Mouse (Mus musculus): ENCODE data around the gene Fcer1g.

GRCm38 (mm10) chr1:171277736-171278135, 43.6 kb upstream of the Fcer1g start:
- TF ChIP-seq GATA1 (IDR thresholded peaks at IDR 0.05; ENCODE audit: borderline replicate concordance, low read length) (no peak), TAL1 (conservative IDR thresholded peaks at IDR 0.05; ENCODE audit: low read depth, low read length) (no peak), CTCF (IDR thresholded peaks at IDR 0.05; ENCODE audit: low read depth, low read length) (no peak), POLR2AphosphoS5 (IDR thresholded peaks at IDR 0.05; ENCODE audit: insufficient replicate concordance, low read depth, low read length) (no peak), GATA2 (IDR thresholded peaks at IDR 0.05; ENCODE audit: borderline replicate concordance, low read depth, low read length) (no peak)

Data from G1E (cell line).